7 mouse cellular contexts compared by ENCODE assay signal in the genomic region with DNA sequence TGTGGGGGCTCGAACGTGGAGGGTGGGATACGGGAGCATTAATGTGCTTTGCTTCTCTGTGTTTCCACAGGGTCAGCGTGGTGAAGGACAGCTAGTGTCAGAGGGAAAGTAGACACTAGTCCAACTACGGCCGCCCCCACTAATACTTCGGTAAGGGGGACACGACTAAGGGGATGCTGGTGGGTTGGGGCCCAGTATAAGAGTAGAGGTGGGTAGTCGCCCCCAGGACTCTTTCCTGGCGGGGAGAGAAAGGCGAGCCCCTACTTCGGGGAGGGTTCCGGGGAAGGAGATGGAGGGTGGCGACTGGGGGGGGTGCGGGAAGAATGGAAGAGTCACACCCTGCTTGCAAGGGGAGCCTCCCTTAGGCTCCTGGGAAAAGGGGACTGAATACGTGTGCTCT. TPM values are rescaled to one million over a fixed set of nuclear protein-coding genes. Genes with fewer than 3 reads are reported as not detected.
A peak's percentile ranks its signal among the peaks of the same experiment; 100 is the strongest.
DNase-seq lines count a peak whose midpoint lies in the region; ATAC-seq lines count a peak whose summit lies in the region.

No protein-coding gene starts in this region.

- no peaks in the 10 kb centered on the region for H3K36me3 ChIP-seq in forebrain, embryonic 10.5 days (replicated peaks)
- H3K36me3 ChIP-seq in hindbrain, embryonic 15.5 days, result no peaks in the 10 kb centered on the region
- no peaks in the 10 kb centered on the region for H3K36me3 ChIP-seq in lung, embryonic 15.5 days

- H3K27ac ChIP-seq in forebrain, embryonic 10.5 days, result 0 out of 2 replicates have a peak overlapping the region, but pooled peaks have one; percentile 85
- H3K27ac ChIP-seq in hindbrain, embryonic 15.5 days (replicated peaks), result no peak overlapping the region
- H3K27ac ChIP-seq in lung, embryonic 15.5 days, result no peak overlapping the region; the same call in 1 of the 2 replicates

- H3K4me2 ChIP-seq in hindbrain, embryonic 15.5 days, result peak overlapping the region; percentile 72
- H3K4me2 ChIP-seq in lung, embryonic 15.5 days, result peak overlapping the region; percentile 81

- peak; percentile 12; the same call in 1 of the 2 replicates for ATAC-seq in hindbrain, embryonic 15.5 days (ENCODE audit: low FRiP score, low read depth)
- no peak for ATAC-seq in lung, embryonic 15.5 days (ENCODE audit: borderline replicate concordance, extremely low read depth, low FRiP score, low TSS enrichment)

- peaks cover 26% of the 10 kb centered on the region for H3K4me1 ChIP-seq in forebrain, embryonic 10.5 days
- peaks cover 18% of the 10 kb centered on the region for H3K4me1 ChIP-seq in hindbrain, embryonic 15.5 days (replicated peaks)
- H3K4me1 ChIP-seq in lung, embryonic 15.5 days, result 0 out of 2 replicates have a peak, but pooled peaks cover 6% of the 10 kb centered on the region

- H3K9ac ChIP-seq in hindbrain, embryonic 15.5 days, result no peak overlapping the region
- H3K9ac ChIP-seq in lung, embryonic 15.5 days, result no peak overlapping the region; the same call in 1 of the 2 replicates

- peaks cover 33% of the 10 kb centered on the region for H3K27me3 ChIP-seq in forebrain, embryonic 10.5 days (ENCODE audit: poor library complexity, severe bottlenecking)
- H3K27me3 ChIP-seq in hindbrain, embryonic 15.5 days, result no peaks in the 10 kb centered on the region
- H3K27me3 ChIP-seq in lung, embryonic 15.5 days, result peaks cover 9% of the 10 kb centered on the region; the same call in 1 of the 2 replicates

- peak; percentile 20 to 23 for DNase-seq in spleen, postnatal 10 days (ENCODE audit: low spot score in 2 of 2)
- DNase-seq in spleen, adult 12 weeks (ENCODE audit: low spot score), result no peak
- no peak for DNase-seq in forebrain, embryonic 10.5 days (ENCODE audit: extremely low spot score, low spot score)
- peak; percentile 37 for DNase-seq in testis, postnatal 10 days (ENCODE audit: low spot score)
- no peak for DNase-seq in layer of hippocampus, adult 9-11 months

- peak overlapping the region; percentile 65 for H3K4me3 ChIP-seq in forebrain, embryonic 10.5 days
- H3K4me3 ChIP-seq in hindbrain, embryonic 15.5 days, result peak overlapping the region; percentile 61
- peak overlapping the region; percentile 59 for H3K4me3 ChIP-seq in lung, embryonic 15.5 days

- 15% methylated on average over 16 of the region's 16 CpGs for WGBS in forebrain, embryonic 10.5 days
- 11% methylated on average over 16 of the region's 16 CpGs for WGBS in hindbrain, embryonic 15.5 days
- 8% methylated on average over 16 of the region's 16 CpGs for whole genome bisulfite sequencing in lung, embryonic 15.5 days

- no peaks in the 10 kb centered on the region; the same call in 1 of the 2 replicates for H3K9me3 ChIP-seq in forebrain, embryonic 10.5 days
- no peaks in the 10 kb centered on the region for H3K9me3 ChIP-seq in hindbrain, embryonic 15.5 days
- H3K9me3 ChIP-seq in lung, embryonic 15.5 days, result no peaks in the 10 kb centered on the region

RNA-seq across cellular contexts. Expression of a gene that starts 1.6 kb away (rescaled TPM):
- polyA plus RNA-seq in forebrain, embryonic 10.5 days (2016; fragmentation: Nextera tagmentation; extraction: Ambion mirVana), result 5.1 and 6.2 TPM in 2 replicates
- polyA plus RNA-seq in hindbrain, embryonic 15.5 days (2015; fragmentation: Nextera tagmentation; extraction: Ambion mirVana), result 6.1 and 6.7 TPM in 2 replicates
- polyA plus RNA-seq in lung, embryonic 15.5 days (2015; fragmentation: Nextera tagmentation; extraction: Ambion mirVana), result 4.8 and 5.2 TPM in 2 replicates

Comparison
In these comparisons a context has a peak if more than half of its experiments do, and no peak if none do; other contexts are left out.
1. DNase-seq: peak in spleen, postnatal 10 days (2 of 2) and testis, postnatal 10 days (single experiment); none in spleen, adult 12 weeks (single experiment), forebrain, embryonic 10.5 days (single experiment) and layer of hippocampus, adult 9-11 months (single experiment).
2. Peak in every context shown above with its lines, with median percentiles within 50 percentile points of each other: H3K4me3 ChIP-seq.